Mouse (Mus musculus): ENCODE results near the gene Tmem9.

The Tmem9 gene

DNA sequence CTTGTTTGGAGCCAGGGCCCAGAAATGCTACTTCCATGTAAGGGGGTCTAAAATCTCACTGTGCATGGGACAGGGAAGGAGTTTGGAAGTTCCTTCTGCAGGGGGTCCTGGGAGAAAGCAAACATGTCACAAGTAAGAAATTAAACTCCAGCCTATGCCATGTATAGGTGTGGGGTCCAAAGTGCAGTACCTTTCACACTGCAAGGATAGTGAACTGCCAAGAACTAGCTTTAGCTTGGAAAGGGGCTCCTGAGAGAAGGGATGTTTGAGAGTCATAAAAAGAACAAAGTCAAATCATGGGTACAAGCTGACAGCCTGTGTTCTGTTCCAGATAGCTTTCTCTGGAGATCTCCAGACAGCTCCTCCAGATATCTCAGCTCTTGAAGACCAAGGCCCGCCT lies 73.2 kb downstream of the Tmem9 start:
- in situ Hi-C loops (cut with MboI, MseI): no loop called here

All from T-helper 2 cell (primary cell).